Mouse (Mus musculus): ENCODE results near the gene Maz.

The Maz gene

GRCm38 (mm10) chr7:127004122-127004875, 22.5 kb downstream of the Maz start:
- peaks cover 19% of the 10 kb centered on the region for H3K36me3 ChIP-seq (ENCODE audit: insufficient read depth, low read length)
- H3K27me3 ChIP-seq (ENCODE audit: insufficient read depth, low read length) = no peaks in the 10 kb centered on the region
- H3K9me3 ChIP-seq (ENCODE audit: low read length) = no peaks in the 10 kb centered on the region
- peaks cover 71% of the 10 kb centered on the region for H3K4me1 ChIP-seq (replicated peaks; ENCODE audit: low read depth, low read length)
- TF ChIP-seq CTCF (conservative IDR thresholded peaks at IDR 0.05; ENCODE audit: low read length) (peak; percentile 47), NANOG (IDR thresholded peaks at IDR 0.05; ENCODE audit: borderline replicate concordance, low read length) (no peak)
- 0 out of 2 replicates have a peak overlapping the region, but pooled peaks have one; percentile 49 for H3K4me3 ChIP-seq (replicated peaks; ENCODE audit: low read length)

- H3K36me3 ChIP-seq (ENCODE audit: insufficient read depth, low read length) = peaks cover 24% of the 10 kb centered on the region
- TF ChIP-seq NANOG (IDR thresholded peaks at IDR 0.05; ENCODE audit: borderline replicate concordance, low read length) (no peak), CTCF (conservative IDR thresholded peaks at IDR 0.05; ENCODE audit: low read length) (no peak), POU5F1 (IDR thresholded peaks at IDR 0.05; ENCODE audit: borderline replicate concordance, low read length) (no peak)
- no peaks in the 10 kb centered on the region for H3K27me3 ChIP-seq (ENCODE audit: insufficient read depth, low read length)
- peak overlapping the region; percentile 49 for H3K4me3 ChIP-seq (replicated peaks; ENCODE audit: low read length)
- no peaks in the 10 kb centered on the region for H3K9me3 ChIP-seq (ENCODE audit: low read length)
- H3K4me1 ChIP-seq (replicated peaks; ENCODE audit: low read depth, low read length) = peaks cover 64% of the 10 kb centered on the region
Measured at GRCm38 (mm10) chr7:127003620-127004019, 23.2 kb downstream of the Maz start.

GRCm38 (mm10) chr7:126999568-126999967, 27.3 kb downstream of the Maz start:
- Histone ChIP-seq H3K36me3 (ENCODE audit: insufficient read depth, low read length) (peaks cover 53% of the 10 kb centered on the region), H3K27me3 (ENCODE audit: insufficient read depth, low read length) (no peaks in the 10 kb centered on the region), H3K4me1 (replicated peaks; ENCODE audit: low read depth, low read length) (peaks cover 36% of the 10 kb centered on the region), H3K4me3 (replicated peaks; ENCODE audit: low read length) (no peak overlapping the region), H3K9me3 (ENCODE audit: low read length) (no peaks in the 10 kb centered on the region; the same call in 1 of the 2 replicates)
- TF ChIP-seq CTCF (conservative IDR thresholded peaks at IDR 0.05; ENCODE audit: low read length) = no peak

- peaks cover 24% of the 10 kb centered on the region for H3K4me1 ChIP-seq (replicated peaks; ENCODE audit: low read depth, low read length)
- H3K4me3 ChIP-seq (replicated peaks; ENCODE audit: low read length) = no peak overlapping the region
- no peaks in the 10 kb centered on the region; the same call in 1 of the 2 replicates for H3K9me3 ChIP-seq (ENCODE audit: low read length)
- TF ChIP-seq CTCF (conservative IDR thresholded peaks at IDR 0.05; ENCODE audit: low read length) (peak; percentile 46), NANOG (IDR thresholded peaks at IDR 0.05; ENCODE audit: borderline replicate concordance, low read length) (no peak)
- no peaks in the 10 kb centered on the region for H3K27me3 ChIP-seq (ENCODE audit: insufficient read depth, low read length)
- peaks cover 71% of the 10 kb centered on the region for H3K36me3 ChIP-seq (ENCODE audit: insufficient read depth, low read length)
Measured at GRCm38 (mm10) chr7:126996449-126996848, 30.4 kb downstream of the Maz start.

GRCm38 (mm10) chr7:126988816-126989215, 38.0 kb downstream of the Maz start:
- Histone ChIP-seq H3K4me1 (replicated peaks; ENCODE audit: low read depth, low read length) (peaks cover 57% of the 10 kb centered on the region), H3K9me3 (ENCODE audit: low read length) (no peaks in the 10 kb centered on the region), H3K27me3 (ENCODE audit: insufficient read depth, low read length) (no peaks in the 10 kb centered on the region), H3K36me3 (ENCODE audit: insufficient read depth, low read length) (peaks cover 55% of the 10 kb centered on the region), H3K4me3 (replicated peaks; ENCODE audit: low read length) (peak overlapping the region; percentile 50)
- TF ChIP-seq NANOG (IDR thresholded peaks at IDR 0.05; ENCODE audit: borderline replicate concordance, low read length) (no peak), CTCF (conservative IDR thresholded peaks at IDR 0.05; ENCODE audit: low read length) (no peak), POU5F1 (IDR thresholded peaks at IDR 0.05; ENCODE audit: borderline replicate concordance, low read length) (no peak)

- Histone ChIP-seq H3K4me3 (replicated peaks; ENCODE audit: low read length) (0 out of 2 replicates have a peak overlapping the region, but pooled peaks have one; percentile 21), H3K9me3 (ENCODE audit: low read length) (no peaks in the 10 kb centered on the region), H3K36me3 (ENCODE audit: insufficient read depth, low read length) (peaks cover 40% of the 10 kb centered on the region), H3K27me3 (ENCODE audit: insufficient read depth, low read length) (no peaks in the 10 kb centered on the region), H3K4me1 (replicated peaks; ENCODE audit: low read depth, low read length) (peaks cover 44% of the 10 kb centered on the region)
- TF ChIP-seq CTCF (conservative IDR thresholded peaks at IDR 0.05; ENCODE audit: low read length) = no peak; the same call in 1 of the 2 replicates
- no peak for TF ChIP-seq NANOG (IDR thresholded peaks at IDR 0.05; ENCODE audit: borderline replicate concordance, low read length)
- no peak for TF ChIP-seq POU5F1 (IDR thresholded peaks at IDR 0.05; ENCODE audit: borderline replicate concordance, low read length)
Measured at GRCm38 (mm10) chr7:126986319-126986718, 40.5 kb downstream of the Maz start.

GRCm38 (mm10) chr7:126984667-126985444, 42.0 kb downstream of the Maz start:
- Histone ChIP-seq H3K27me3 (ENCODE audit: insufficient read depth, low read length) (no peaks in the 10 kb centered on the region), H3K9me3 (ENCODE audit: low read length) (no peaks in the 10 kb centered on the region), H3K4me3 (replicated peaks; ENCODE audit: low read length) (no peak overlapping the region), H3K4me1 (replicated peaks; ENCODE audit: low read depth, low read length) (peaks cover 39% of the 10 kb centered on the region), H3K36me3 (ENCODE audit: insufficient read depth, low read length) (peaks cover 48% of the 10 kb centered on the region)
- TF ChIP-seq CTCF (conservative IDR thresholded peaks at IDR 0.05; ENCODE audit: low read length) (no peak), POU5F1 (IDR thresholded peaks at IDR 0.05; ENCODE audit: borderline replicate concordance, low read length) (no peak), NANOG (IDR thresholded peaks at IDR 0.05; ENCODE audit: borderline replicate concordance, low read length) (no peak)

- no peak for TF ChIP-seq NANOG (IDR thresholded peaks at IDR 0.05; ENCODE audit: borderline replicate concordance, low read length)
- TF ChIP-seq POU5F1 (IDR thresholded peaks at IDR 0.05; ENCODE audit: borderline replicate concordance, low read length) = no peak
- TF ChIP-seq CTCF (conservative IDR thresholded peaks at IDR 0.05; ENCODE audit: low read length) = no peak
- no peaks in the 10 kb centered on the region for H3K9me3 ChIP-seq (ENCODE audit: low read length)
- peaks cover 49% of the 10 kb centered on the region for H3K36me3 ChIP-seq (ENCODE audit: insufficient read depth, low read length)
Measured at GRCm38 (mm10) chr7:126983113-126983512, 43.7 kb downstream of the Maz start.

More at GRCm38 (mm10) chr7:126983113-126983512, 43.7 kb downstream of the Maz start:
- no peak overlapping the region for H3K4me3 ChIP-seq (replicated peaks; ENCODE audit: low read length)
- peaks cover 39% of the 10 kb centered on the region for H3K4me1 ChIP-seq (replicated peaks; ENCODE audit: low read depth, low read length)
- no peaks in the 10 kb centered on the region for H3K27me3 ChIP-seq (ENCODE audit: insufficient read depth, low read length)

All from E14TG2a.4 (cell line).